Mouse (Mus musculus) kidney, embryonic 15.5 days (tissue): Measurements from ENCODE around the gene Ccin. TPM values are rescaled to one million over a fixed set of nuclear protein-coding genes. Genes with fewer than 3 reads are reported as not detected.

Source experiments
- ATAC-seq: fragments of 200-750 bp; cut with Nextera tagmentation; replicated peaks from 2 replicates; pipeline ENCODE4 v1.8.0; 2017; ENCODE audit warnings: moderate TSS enrichment; ENCODE audit not compliant: low FRiP score
- H3K27ac ChIP-seq: fragments of 300-500 bp; sonication (generic); 2 replicates; pipeline ENCODE4 v1.5.1; 2015; ENCODE audit warnings: mild to moderate bottlenecking, inconsistent platforms
- H3K27me3 ChIP-seq: fragments of 300-500 bp; sonication (generic); 2 replicates; pipeline ENCODE4 v1.6.1; 2015; ENCODE audit warnings: inconsistent platforms
- H3K36me3 ChIP-seq: fragments of 300-500 bp; sonication (generic); 2 replicates; pipeline ENCODE4 v1.6.1; 2015; ENCODE audit warnings: inconsistent platforms
- H3K4me1 ChIP-seq: fragments of 300-500 bp; sonication (generic); 2 replicates; pipeline ENCODE4 v1.6.1; 2015; ENCODE audit warnings: inconsistent platforms
- H3K4me2 ChIP-seq: fragments of 300-500 bp; sonication (generic); 2 replicates; pipeline ENCODE4 v1.6.1; 2015; ENCODE audit warnings: moderate library complexity, mild to moderate bottlenecking, inconsistent platforms
- H3K4me3 ChIP-seq: fragments of 300-500 bp; sonication (generic); replicated peaks from 2 replicates; pipeline ENCODE4 v1.5.1; 2015; ENCODE audit warnings: mild to moderate bottlenecking, inconsistent platforms
- H3K9ac ChIP-seq: fragments of 300-500 bp; sonication (generic); 2 replicates; pipeline ENCODE4 v1.6.1; 2015; ENCODE audit warnings: mild to moderate bottlenecking, inconsistent platforms
- H3K9me3 ChIP-seq: fragments of 300-500 bp; sonication (generic); replicated peaks from 2 replicates; pipeline ENCODE4 v1.6.1; 2016; ENCODE audit warnings: inconsistent platforms
- WGBS: fragments of 180-500 bp; shearing (Covaris S2); methylation state at CpG from one replicate; pipeline ENCODE4 v1.1.7; 2015; ENCODE audit warnings: mixed read lengths; 5-methylcytosine and 5-hydroxymethylcytosine counted together
- polyA plus RNA-seq: library from polyadenylated mRNA; unstranded; fragments of >200 nt; fragmentation: Nextera tagmentation; extraction: Ambion mirVana; gene quantifications from 2 replicates; pipeline ENCODE4 v1.2.1, GENCODE M21; 2015

Gene Ccin
- polyA plus RNA-seq, 1 experiment from 2014 or later: not detected

DNA sequence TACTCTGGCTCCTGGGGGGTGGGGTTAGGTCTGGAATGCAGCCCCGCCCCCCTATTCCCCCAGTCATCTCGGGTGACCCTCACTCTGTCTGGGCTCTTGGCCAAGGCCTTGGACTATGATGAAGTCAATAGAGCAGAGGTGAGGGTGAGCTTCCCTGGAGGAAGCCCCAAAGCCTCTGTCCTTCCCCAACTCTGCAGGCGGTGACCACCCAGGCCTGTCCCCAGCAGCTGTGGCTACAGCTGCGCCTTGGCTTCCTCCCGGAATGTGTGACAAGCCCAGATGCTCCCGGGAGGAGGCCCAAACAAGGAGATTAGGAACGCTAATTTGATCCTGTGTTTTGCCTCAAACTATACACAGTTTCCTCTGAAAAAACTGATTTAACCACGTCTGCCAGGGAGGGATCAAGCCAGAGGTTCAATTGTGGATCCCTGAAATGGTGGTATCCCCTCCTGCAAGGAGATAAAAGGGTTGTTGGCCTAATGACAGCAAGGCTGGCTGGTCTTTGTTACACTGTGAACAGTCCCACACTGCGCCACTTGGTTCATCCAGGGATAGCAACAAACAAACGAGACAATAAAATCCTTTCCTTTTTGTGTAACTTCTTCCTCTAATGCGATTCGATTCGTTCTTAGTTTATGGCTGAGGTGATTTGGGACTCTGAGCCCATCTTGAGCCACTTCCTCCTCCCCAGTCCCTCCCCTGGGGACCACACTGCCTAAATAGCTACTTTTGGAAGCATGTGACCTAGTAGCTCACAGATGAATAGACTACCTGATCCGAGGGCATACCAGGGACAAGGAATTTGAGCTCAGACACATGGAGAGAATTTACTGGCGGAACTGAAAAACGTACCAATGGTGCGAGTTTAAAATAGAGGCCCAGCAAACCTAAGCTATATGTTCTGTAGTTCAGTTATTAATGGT lies 4.5 kb upstream of the Ccin start:
- Histone ChIP-seq H3K36me3 (no peaks in the 10 kb centered on the region), H3K4me1 (peaks cover 21% of the 10 kb centered on the region), H3K9ac (no peak overlapping the region), H3K9me3 (no peaks in the 10 kb centered on the region), H3K4me2 (no peak overlapping the region), H3K27ac (peak overlapping the region; percentile 71), H3K4me3 (no peak overlapping the region), H3K27me3 (no peaks in the 10 kb centered on the region)
- ATAC-seq: peak; percentile 73
- WGBS: 26% methylated on average over 17 of the region's 17 CpGs

DNA sequence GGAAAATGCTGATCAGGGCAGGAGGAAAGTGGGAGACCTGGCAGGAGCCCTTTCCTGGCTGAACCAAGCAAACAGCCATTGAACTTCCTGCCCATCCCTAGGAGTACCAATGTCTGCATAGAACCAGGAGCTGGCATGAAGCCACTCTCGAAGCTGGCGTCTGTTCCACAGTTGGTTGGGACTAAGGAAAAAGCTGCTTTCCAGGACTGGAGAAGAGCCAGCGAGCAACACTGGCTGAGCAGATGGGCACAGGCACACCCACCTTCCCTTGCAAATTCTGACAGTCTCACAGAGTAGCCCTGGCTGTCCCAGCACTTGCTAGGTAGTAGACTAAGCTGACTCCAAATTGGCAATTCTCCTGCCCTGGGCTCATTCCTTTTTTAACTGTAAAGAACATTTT lies 3.5 kb upstream of the Ccin start:
- H3K27ac ChIP-seq: no peak overlapping the region

DNA sequence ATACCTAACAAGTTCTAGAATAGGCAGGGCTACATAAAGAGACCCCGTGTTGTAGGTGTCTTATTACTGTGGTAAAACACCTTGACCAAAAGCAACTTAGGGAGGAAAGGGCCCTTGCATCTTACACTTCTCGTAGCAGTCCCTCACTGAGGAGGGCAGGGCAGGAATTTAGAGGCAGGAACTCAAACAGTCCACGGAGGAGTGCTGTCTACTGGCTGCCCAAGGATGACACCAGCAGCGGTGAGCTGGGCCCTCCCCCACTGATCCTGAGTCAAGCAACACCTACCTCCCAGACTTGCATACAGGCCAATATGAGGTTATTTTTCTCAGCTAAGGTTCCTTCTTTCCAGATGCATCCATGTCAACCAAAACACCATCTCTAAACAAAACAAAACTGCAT lies 3.0 kb upstream of the Ccin start:
- WGBS: 73% methylated on average over 4 of the region's 4 CpGs
- H3K36me3 ChIP-seq: no peaks in the 10 kb centered on the region
- H3K4me2 ChIP-seq: no peak overlapping the region
- ATAC-seq: no peak
- H3K9me3 ChIP-seq: no peaks in the 10 kb centered on the region
- H3K4me1 ChIP-seq: peaks cover 21% of the 10 kb centered on the region
- no peaks in the 10 kb centered on the region for H3K27me3 ChIP-seq
- no peak overlapping the region for H3K9ac ChIP-seq
- H3K27ac ChIP-seq: no peak overlapping the region
- no peak overlapping the region for H3K4me3 ChIP-seq

More for the DNA sequence above, 3.5 kb upstream of the Ccin start:
- no peaks in the 10 kb centered on the region for H3K9me3 ChIP-seq
- H3K4me3 ChIP-seq: no peak overlapping the region
- peaks cover 21% of the 10 kb centered on the region for H3K4me1 ChIP-seq
- H3K9ac ChIP-seq: no peak overlapping the region
- H3K4me2 ChIP-seq: no peak overlapping the region
- no peaks in the 10 kb centered on the region for H3K27me3 ChIP-seq
- ATAC-seq: no peak
- H3K36me3 ChIP-seq: no peaks in the 10 kb centered on the region
- 70% methylated on average over 3 of the region's 3 CpGs for WGBS

DNA sequence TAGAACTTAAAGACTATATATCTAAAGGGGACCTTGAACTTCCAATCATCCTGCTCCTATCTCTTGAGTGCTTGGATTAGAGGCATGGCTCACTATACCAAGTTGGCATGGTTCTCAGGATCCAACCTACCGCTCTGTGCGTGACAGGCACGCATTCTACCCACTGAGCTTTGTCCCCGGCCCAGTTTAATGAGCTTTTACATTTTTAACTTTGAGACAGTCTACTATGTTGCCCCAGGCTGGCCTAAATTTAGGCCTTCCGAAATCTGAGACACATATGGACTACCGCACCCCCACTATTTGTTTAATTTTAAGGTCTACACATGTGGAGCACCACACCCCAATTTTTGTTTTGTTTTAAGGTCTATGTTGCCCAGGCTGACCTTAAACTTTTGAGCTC lies 2.4 kb upstream of the Ccin start:
- Histone ChIP-seq H3K36me3 (no peaks in the 10 kb centered on the region), H3K9ac (no peak overlapping the region), H3K27ac (no peak overlapping the region), H3K9me3 (no peaks in the 10 kb centered on the region), H3K27me3 (no peaks in the 10 kb centered on the region), H3K4me1 (peaks cover 21% of the 10 kb centered on the region), H3K4me2 (no peak overlapping the region), H3K4me3 (no peak overlapping the region)
- 93% methylated on average over 6 of the region's 6 CpGs for WGBS
- ATAC-seq: no peak

DNA sequence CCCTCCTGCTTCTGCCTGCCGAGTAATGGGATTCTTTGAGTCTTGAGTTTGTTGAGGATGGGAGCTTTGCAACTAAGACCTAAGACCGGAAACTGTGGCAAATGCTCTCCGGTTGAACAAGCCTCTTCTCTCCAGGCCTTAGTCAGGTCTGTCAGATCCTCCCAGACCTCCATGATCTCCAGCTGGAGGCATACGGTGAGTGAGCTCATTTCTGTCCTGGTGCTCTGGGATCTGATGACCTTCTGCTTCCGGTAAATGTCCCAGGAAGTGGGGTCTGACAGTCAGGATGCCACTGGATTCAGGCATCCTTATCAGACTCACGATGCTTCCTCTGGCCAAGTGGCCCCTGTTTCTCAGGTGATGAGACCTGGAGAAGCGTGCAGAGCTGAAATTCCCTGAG lies 2.0 kb upstream of the Ccin start:
- 82% methylated on average over 7 of the region's 7 CpGs for WGBS
- H3K36me3 ChIP-seq: no peaks in the 10 kb centered on the region
- no peak overlapping the region for H3K4me2 ChIP-seq
- H3K27me3 ChIP-seq: no peaks in the 10 kb centered on the region
- no peak for ATAC-seq
- no peak overlapping the region for H3K27ac ChIP-seq
- H3K4me1 ChIP-seq: peaks cover 17% of the 10 kb centered on the region
- H3K9ac ChIP-seq: no peak overlapping the region
- no peaks in the 10 kb centered on the region for H3K9me3 ChIP-seq
- H3K4me3 ChIP-seq: no peak overlapping the region

DNA sequence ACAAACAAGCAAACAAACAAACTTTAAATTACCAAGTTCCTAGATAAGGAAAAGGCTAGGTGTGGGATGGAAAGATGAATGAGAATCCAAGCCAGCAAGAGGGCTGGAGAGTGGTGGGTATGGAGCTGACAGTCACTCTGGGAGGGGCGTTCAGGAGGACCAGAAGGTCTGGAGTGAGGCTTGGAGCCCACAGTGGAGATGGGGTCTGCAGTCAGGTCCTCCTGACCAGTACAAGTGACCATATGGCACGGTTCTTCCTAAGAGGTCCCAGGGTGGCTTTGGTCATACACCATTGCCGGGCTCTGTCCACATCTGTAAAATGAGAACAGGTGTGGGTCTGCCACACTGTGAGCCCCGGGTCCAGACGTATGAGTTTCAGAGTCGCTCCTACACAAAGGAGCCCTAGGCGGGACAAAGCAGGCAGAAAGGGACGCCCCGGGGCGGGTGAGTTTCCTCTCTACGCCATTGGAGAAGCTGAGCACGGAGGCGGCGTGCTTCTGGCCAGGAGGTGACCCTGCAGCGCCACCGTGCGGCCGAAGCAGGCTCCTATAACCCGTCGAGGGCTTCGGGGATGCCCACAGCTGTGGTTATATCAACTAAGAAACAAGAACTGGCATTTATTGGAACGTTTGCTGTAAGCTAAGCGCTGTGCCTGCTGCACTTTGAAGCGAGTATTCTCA lies 1.1 kb upstream of the Ccin start:
- Histone ChIP-seq H3K4me3 (peak overlapping the region; percentile 39), H3K9me3 (no peaks in the 10 kb centered on the region), H3K4me2 (peak overlapping the region; percentile 75), H3K4me1 (peaks cover 17% of the 10 kb centered on the region), H3K36me3 (no peaks in the 10 kb centered on the region), H3K27ac (peak overlapping the region; percentile 16; the same call in 1 of the 2 replicates), H3K27me3 (no peaks in the 10 kb centered on the region), H3K9ac (peak overlapping the region; percentile 52)
- 2% methylated on average over 24 of the region's 24 CpGs for WGBS
- ATAC-seq: peak; percentile 93

DNA sequence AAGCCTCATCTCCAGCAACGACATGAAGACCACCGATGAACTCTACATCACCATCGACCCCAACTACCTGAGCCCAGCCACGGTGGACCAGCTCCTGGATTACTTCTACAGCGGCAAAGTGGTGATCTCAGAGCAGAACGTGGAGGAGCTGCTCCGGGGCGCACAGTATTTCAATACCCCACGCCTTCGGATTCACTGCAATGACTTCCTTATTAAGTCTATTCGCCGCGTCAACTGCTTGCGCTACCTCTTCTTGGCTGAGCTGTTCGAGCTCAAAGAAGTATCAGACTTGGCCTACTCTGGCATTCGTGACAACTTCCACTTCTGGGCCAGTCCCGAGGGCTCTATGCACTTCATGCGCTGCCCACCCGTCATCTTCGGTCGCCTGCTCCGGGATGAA lies 473 bp downstream of the Ccin start:
- Histone ChIP-seq H3K4me3 (no peak overlapping the region), H3K4me2 (no peak overlapping the region), H3K27me3 (no peaks in the 10 kb centered on the region), H3K27ac (no peak overlapping the region), H3K36me3 (no peaks in the 10 kb centered on the region), H3K4me1 (peaks cover 12% of the 10 kb centered on the region), H3K9me3 (no peaks in the 10 kb centered on the region), H3K9ac (no peak overlapping the region)
- 92% methylated on average over 22 of the region's 22 CpGs for WGBS
- no peak for ATAC-seq

DNA sequence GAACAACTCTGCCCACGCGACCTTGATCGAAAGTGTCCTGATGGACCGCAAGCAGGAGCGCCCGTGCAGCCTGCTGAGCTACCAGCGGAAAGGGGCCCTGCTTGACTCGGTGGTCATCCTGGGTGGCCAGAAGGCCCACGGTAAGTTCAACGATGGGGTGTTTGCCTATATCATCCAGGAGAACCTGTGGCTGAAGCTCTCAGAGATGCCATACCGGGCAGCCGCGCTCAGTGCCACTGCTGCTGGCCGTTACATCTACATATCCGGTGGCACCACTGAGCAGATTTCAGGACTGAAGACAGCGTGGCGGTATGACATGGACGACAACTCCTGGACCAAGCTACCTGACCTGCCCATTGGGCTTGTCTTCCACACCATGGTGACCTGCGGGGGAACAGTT lies 1.0 kb downstream of the Ccin start:
- H3K9ac ChIP-seq: no peak overlapping the region
- H3K4me1 ChIP-seq: peaks cover 6% of the 10 kb centered on the region
- H3K9me3 ChIP-seq: no peaks in the 10 kb centered on the region
- ATAC-seq: no peak
- H3K36me3 ChIP-seq: no peaks in the 10 kb centered on the region
- no peak overlapping the region for H3K4me3 ChIP-seq
- no peak overlapping the region for H3K4me2 ChIP-seq
- H3K27ac ChIP-seq: no peak overlapping the region
- WGBS: 95% methylated on average over 19 of the region's 19 CpGs
- H3K27me3 ChIP-seq: no peaks in the 10 kb centered on the region

DNA sequence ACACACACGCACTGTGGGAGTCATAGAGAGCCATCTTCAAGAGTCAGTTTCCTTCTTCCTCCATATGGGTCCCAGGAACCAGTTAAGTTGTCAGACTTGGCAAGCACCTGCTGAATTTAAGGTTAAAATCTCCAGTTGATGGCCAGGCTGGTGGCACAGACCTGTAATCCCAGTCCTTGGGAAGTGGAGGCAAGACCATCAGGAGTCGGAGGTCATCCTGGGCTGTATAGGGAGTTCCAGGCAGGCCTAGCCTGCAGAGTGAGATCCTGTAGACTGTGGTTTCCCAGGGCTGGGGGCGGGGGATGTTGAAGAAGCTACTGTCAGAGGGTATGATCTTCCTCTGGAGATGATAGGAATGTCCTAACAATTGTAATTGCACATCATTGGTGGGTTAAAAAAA lies 5.7 kb downstream of the Ccin start:
- H3K4me2 ChIP-seq: no peak overlapping the region
- H3K4me3 ChIP-seq: no peak overlapping the region
- no peak overlapping the region for H3K9ac ChIP-seq
- no peaks in the 10 kb centered on the region for H3K27me3 ChIP-seq
- no peaks in the 10 kb centered on the region for H3K36me3 ChIP-seq
- no peak overlapping the region for H3K27ac ChIP-seq
- ATAC-seq: no peak
- WGBS: 87% methylated on average over 3 of the region's 3 CpGs
- no peaks in the 10 kb centered on the region for H3K4me1 ChIP-seq
- H3K9me3 ChIP-seq: no peaks in the 10 kb centered on the region

DNA sequence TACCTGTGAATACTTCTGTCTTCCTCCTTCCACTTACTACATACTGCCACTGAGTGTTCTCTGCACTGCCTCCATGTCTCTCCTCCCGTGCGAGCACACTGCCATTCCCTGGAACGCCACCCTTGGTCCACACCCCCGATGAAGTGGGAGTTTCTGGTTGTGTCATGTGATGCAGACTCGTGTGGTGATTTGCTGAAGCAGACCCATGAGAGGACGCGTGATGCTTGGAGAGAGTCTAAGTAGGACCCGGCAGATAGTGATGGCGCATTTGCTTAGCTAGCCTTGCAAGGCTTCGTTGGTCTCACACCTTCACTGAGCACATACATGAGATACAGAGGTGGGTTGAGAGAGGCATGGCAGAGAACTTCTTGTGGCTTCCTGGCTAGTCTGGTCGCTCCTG lies 9.8 kb downstream of the Ccin start:
- no peak for ATAC-seq
- Histone ChIP-seq H3K4me3 (no peak overlapping the region), H3K4me1 (no peaks in the 10 kb centered on the region), H3K27ac (no peak overlapping the region), H3K9ac (no peak overlapping the region), H3K36me3 (no peaks in the 10 kb centered on the region), H3K9me3 (no peaks in the 10 kb centered on the region), H3K27me3 (no peaks in the 10 kb centered on the region), H3K4me2 (no peak overlapping the region)
- WGBS: 96% methylated on average over 11 of the region's 11 CpGs

DNA sequence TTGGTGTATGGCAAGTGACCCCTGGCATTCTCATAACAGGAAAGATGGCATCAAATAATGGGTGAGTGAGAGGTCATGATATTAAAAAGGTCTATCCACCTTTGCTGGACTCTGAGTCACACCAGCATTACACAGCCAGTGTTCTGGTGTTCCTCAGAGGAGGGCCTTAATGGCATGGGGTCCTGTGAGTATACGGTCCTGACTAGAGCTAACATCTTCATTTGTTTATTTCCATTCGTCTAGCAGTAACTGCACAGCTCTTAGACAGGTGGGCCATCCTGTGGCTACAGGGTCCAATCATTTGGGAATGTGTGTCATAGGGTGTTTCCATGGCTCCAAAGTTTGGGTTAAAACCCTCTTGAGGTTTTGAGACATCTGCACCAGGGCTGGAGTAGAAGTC lies 11.1 kb downstream of the Ccin start:
- H3K4me1 ChIP-seq: no peaks in the 10 kb centered on the region
- H3K4me3 ChIP-seq: no peak overlapping the region
- H3K9ac ChIP-seq: no peak overlapping the region
- no peaks in the 10 kb centered on the region for H3K9me3 ChIP-seq
- no peaks in the 10 kb centered on the region for H3K27me3 ChIP-seq
- 84% methylated on average over 2 of the region's 2 CpGs for WGBS
- H3K36me3 ChIP-seq: no peaks in the 10 kb centered on the region
- H3K4me2 ChIP-seq: no peak overlapping the region
- no peak overlapping the region for H3K27ac ChIP-seq
- no peak for ATAC-seq

DNA sequence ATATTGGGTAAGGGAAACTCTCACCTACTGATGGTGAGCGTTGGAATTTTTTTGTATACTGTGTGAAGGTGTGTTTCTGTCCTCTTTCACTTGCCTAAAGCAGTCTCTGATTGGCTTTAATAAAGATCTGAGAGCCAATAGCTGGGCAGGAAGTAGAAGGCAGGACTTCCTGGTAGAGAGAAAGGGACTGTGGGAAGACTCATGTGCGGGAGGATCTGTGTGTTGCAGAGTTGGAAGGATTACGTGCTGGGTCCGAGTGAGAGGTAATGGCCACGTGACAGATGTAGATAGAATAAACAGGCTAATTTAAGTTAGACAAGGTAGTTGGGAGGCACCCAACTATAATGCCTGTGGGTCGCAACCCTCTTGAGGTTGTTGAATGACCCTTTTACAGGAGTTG lies 20.3 kb downstream of the Ccin start:
- 87% methylated on average over 6 of the region's 6 CpGs for whole genome bisulfite sequencing
- H3K27me3 ChIP-seq: no peaks in the 10 kb centered on the region
- H3K4me3 ChIP-seq: no peak overlapping the region
- no peaks in the 10 kb centered on the region for H3K9me3 ChIP-seq
- no peak for ATAC-seq
- no peak overlapping the region for H3K9ac ChIP-seq
- no peak overlapping the region for H3K4me2 ChIP-seq
- H3K4me1 ChIP-seq: no peaks in the 10 kb centered on the region
- no peak overlapping the region for H3K27ac ChIP-seq
- no peaks in the 10 kb centered on the region for H3K36me3 ChIP-seq
